Mouse (Mus musculus): ENCODE measurements at regions not wholly inside any gene's neighbourhood (a gene's known extent, or its start where the extent isn't known, plus 50 kb on each side); places are given as distances from the start of the nearest gene placed in this dataset.

- no peak for TF ChIP-seq CTCF (IDR thresholded peaks at IDR 0.05; ENCODE audit: extremely low read depth, insufficient read depth, insufficient read length, insufficient replicate concordance)
- TF ChIP-seq POLR2A (IDR thresholded peaks at IDR 0.05; ENCODE audit: low read depth, low read length): no peak
These were observed 65.9 kb upstream of the Chd2 start for GRCm38 (mm10) chr7:73607450-73608005.

All from spleen, adult 2 months (tissue).